Mouse (Mus musculus) brain, embryonic 14.5 days (tissue): ENCODE results near the gene Kdm7a.

Experiments used
- CTCF ChIP-seq: fragments of 200-500 bp; IDR thresholded peaks from 2 replicates; pipeline ENCODE4 v1.5.1; 2012; ENCODE audit warnings: inconsistent platforms, mild to moderate bottlenecking, moderate library complexity, borderline replicate concordance; ENCODE audit not compliant: insufficient read depth, insufficient read length; ENCODE audit errors: extremely low read depth
- POLR2A ChIP-seq: fragments of 200-500 bp; IDR thresholded peaks from 2 replicates; pipeline ENCODE4 v1.6.1; 2012; ENCODE audit warnings: mild to moderate bottlenecking, inconsistent platforms, borderline replicate concordance; ENCODE audit not compliant: poor library complexity, insufficient read depth, insufficient read length, severe bottlenecking; ENCODE audit errors: extremely low read depth

DNA sequence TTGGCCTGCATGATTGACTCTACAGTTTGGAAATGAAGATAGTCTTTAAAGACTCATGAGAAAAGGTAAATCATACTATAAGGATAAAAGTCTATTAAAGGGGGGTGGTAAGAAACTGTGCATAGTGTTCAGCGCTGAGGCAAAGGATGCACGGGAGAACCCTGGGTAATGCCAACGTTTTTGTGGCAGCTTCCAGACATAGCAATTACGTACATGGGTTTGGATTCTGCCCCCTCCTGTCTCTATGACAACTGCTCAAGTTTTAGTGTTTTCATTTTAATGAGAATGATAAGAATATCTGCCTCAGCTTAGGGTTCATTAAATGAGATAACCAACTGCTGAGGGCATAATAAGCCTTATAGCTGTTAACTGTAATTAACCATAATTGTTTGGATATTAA, 3.1 kb upstream of the Kdm7a start:
- TF ChIP-seq CTCF (no peak), POLR2A (no peak)
